In the genomic region with DNA sequence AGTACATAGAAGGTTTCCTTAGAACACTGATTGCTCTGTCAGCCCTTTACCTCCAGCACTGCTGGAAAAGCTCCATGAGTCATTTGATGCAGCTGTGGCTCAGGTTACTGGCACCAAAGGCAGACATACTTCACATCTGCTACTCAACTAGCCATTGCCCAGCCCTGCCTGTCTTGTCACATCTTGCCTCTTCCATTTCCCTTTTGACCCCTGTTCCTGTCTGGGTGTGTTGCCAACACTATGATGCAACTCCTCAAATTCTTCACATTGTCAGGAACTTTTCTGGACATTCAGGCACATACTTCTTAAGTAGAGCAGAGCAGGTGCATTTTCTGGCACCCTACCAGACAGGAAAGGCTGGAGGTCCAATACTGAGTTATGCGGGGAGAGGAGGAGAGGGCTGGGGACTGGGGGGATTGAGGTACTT, we compare ENCODE assay signal across 10 mouse cellular contexts.
DNase-seq lines count a peak whose midpoint lies in the region; ATAC-seq and TF ChIP-seq lines count a peak whose summit lies in the region.
"Had no signal": no experiment of that assay in that cellular context is flagged by ENCODE, and none has a peak within 500 bp of the region (broad histone marks: within the 10 kb centered on the region; RNA-seq: fewer than 3 reads in every experiment).

No protein-coding gene starts in this region.

- no peak for TF ChIP-seq POLR2A in limb, embryonic 14.5 days (IDR thresholded peaks at IDR 0.05; ENCODE audit: borderline replicate concordance, extremely low read depth, insufficient read depth, insufficient read length)

- WGBS in limb, embryonic 14.5 days: 36% methylated on average over 1 of the region's 1 CpGs
- WGBS in forebrain, embryonic 16.5 days: 64% methylated on average over 1 of the region's 1 CpGs

- H3K4me3 ChIP-seq in limb, embryonic 14.5 days (replicated peaks; ENCODE audit: low read length): no peak overlapping the region
- no peak overlapping the region for H3K4me3 ChIP-seq in forebrain, embryonic 16.5 days (replicated peaks; ENCODE audit: low read length)

- peaks cover 12% of the 10 kb centered on the region for H3K4me1 ChIP-seq in limb, embryonic 14.5 days (ENCODE audit: control insufficient read depth, insufficient read depth, low read length)
- H3K4me1 ChIP-seq in forebrain, embryonic 16.5 days (replicated peaks; ENCODE audit: control insufficient read depth, insufficient read depth, low read length): no peaks in the 10 kb centered on the region

- peak; percentile 48 for DNase-seq in urinary bladder, postnatal 14 days (ENCODE audit: low spot score)
- DNase-seq in urinary bladder, postnatal 4 days (ENCODE audit: low spot score in 2 of 2): no peak
- peak; percentile 82 for DNase-seq in limb, embryonic 14.5 days (ENCODE audit: low spot score)
- no peak for DNase-seq in retina, postnatal 1 day
- DNase-seq in left cerebral cortex, adult 9 months (ENCODE audit: low spot score in 2 of 2): no peak
- no peak for DNase-seq in ovary, postnatal 36 days (ENCODE audit: low spot score)

- H3K27me3 ChIP-seq in limb, embryonic 14.5 days (ENCODE audit: control insufficient read depth, insufficient read depth, low read length): no peaks in the 10 kb centered on the region
- no peaks in the 10 kb centered on the region for H3K27me3 ChIP-seq in forebrain, embryonic 16.5 days (replicated peaks; ENCODE audit: control insufficient read depth, insufficient read depth, low read length)

- H3K4me2 ChIP-seq in limb, embryonic 14.5 days (replicated peaks; ENCODE audit: low read depth, low read length, severe bottlenecking): no peak overlapping the region
- H3K4me2 ChIP-seq in forebrain, embryonic 16.5 days (ENCODE audit: low read length): no peak overlapping the region
- H3K4me2 ChIP-seq: hindbrain, embryonic 14.5 days had no signal

- no peaks in the 10 kb centered on the region for H3K36me3 ChIP-seq in limb, embryonic 14.5 days (ENCODE audit: control insufficient read depth, insufficient read depth, low read length)
- H3K36me3 ChIP-seq in forebrain, embryonic 16.5 days (ENCODE audit: control insufficient read depth, insufficient read depth): no peaks in the 10 kb centered on the region

- no peaks in the 10 kb centered on the region for H3K9me3 ChIP-seq in limb, embryonic 14.5 days (ENCODE audit: control insufficient read depth, low read length)
- H3K9me3 ChIP-seq in forebrain, embryonic 16.5 days (ENCODE audit: control insufficient read depth, low read length): no peaks in the 10 kb centered on the region

- ATAC-seq in granulocyte monocyte progenitor cell, adult 5-6 weeks (replicated peaks; ENCODE audit: poor library complexity, severe bottlenecking): peak; percentile 83
- ATAC-seq in limb, embryonic 14.5 days (ENCODE audit: low FRiP score, low read depth): peak; percentile 89
- no peak for ATAC-seq in forebrain, embryonic 16.5 days

- peak overlapping the region; percentile 69 for H3K27ac ChIP-seq in limb, embryonic 14.5 days (replicated peaks; ENCODE audit: low read depth, low read length)
- no peak overlapping the region for H3K27ac ChIP-seq in forebrain, embryonic 16.5 days (ENCODE audit: low read length)
- H3K27ac ChIP-seq: hindbrain, embryonic 14.5 days; macrophage had no signal

- H3K9ac ChIP-seq in limb, embryonic 14.5 days (ENCODE audit: low read depth, low read length, severe bottlenecking): no peak overlapping the region
- no peak overlapping the region for H3K9ac ChIP-seq in forebrain, embryonic 16.5 days (replicated peaks; ENCODE audit: low read depth, low read length)
- H3K9ac ChIP-seq: hindbrain, embryonic 14.5 days had no signal

Comparison
In these comparisons a context has a peak if more than half of its experiments do, and no peak if none do; other contexts are left out.
1. DNase-seq: peak in urinary bladder, postnatal 14 days (single experiment) and limb, embryonic 14.5 days (single experiment); none in urinary bladder, postnatal 4 days (0 of 2), retina, postnatal 1 day (single experiment), left cerebral cortex, adult 9 months (0 of 2) and ovary, postnatal 36 days (single experiment).